Mouse (Mus musculus) limb, embryonic 13.5 days (tissue): ENCODE measurements at regions not wholly inside any gene's neighbourhood (a gene's known extent, or its start where the extent isn't known, plus 50 kb on each side); places are given as distances from the start of the nearest gene placed in this dataset.

Source experiments
- ATAC-seq: fragments of 200-750 bp; cut with Nextera tagmentation; 2 replicates; pipeline ENCODE4 v1.8.0; 2017; ENCODE audit warnings: low read depth, moderate number of reproducible peaks, moderate TSS enrichment; ENCODE audit not compliant: low FRiP score
- H3K27ac ChIP-seq: fragments of 300-500 bp; sonication (generic); 2 replicates; pipeline ENCODE4 v1.5.1; 2015; ENCODE audit warnings: inconsistent platforms, mild to moderate bottlenecking, moderate library complexity
- H3K27me3 ChIP-seq: fragments of 300-500 bp; sonication (generic); 2 replicates; pipeline ENCODE4 v1.6.1; 2015; ENCODE audit warnings: mild to moderate bottlenecking, inconsistent platforms
- H3K36me3 ChIP-seq: fragments of 300-500 bp; sonication (generic); 2 replicates; pipeline ENCODE4 v1.6.1; 2015; ENCODE audit warnings: inconsistent platforms, mild to moderate bottlenecking, moderate library complexity
- H3K4me1 ChIP-seq: fragments of 300-500 bp; sonication (generic); 2 replicates; pipeline ENCODE4 v1.6.1; 2015; ENCODE audit warnings: inconsistent platforms
- H3K4me2 ChIP-seq: fragments of 300-500 bp; sonication (generic); replicated peaks from 2 replicates; pipeline ENCODE4 v1.6.1; 2015; ENCODE audit warnings: inconsistent platforms, mild to moderate bottlenecking, moderate library complexity
- H3K4me3 ChIP-seq: fragments of 300-500 bp; sonication (generic); 2 replicates; pipeline ENCODE4 v1.5.1; 2015; ENCODE audit warnings: moderate library complexity, mild to moderate bottlenecking, inconsistent platforms
- H3K9ac ChIP-seq: fragments of 300-500 bp; sonication (generic); 2 replicates; pipeline ENCODE4 v1.6.1; 2015; ENCODE audit warnings: mild to moderate bottlenecking, inconsistent platforms
- H3K9me3 ChIP-seq: fragments of 300-500 bp; sonication (generic); 2 replicates; pipeline ENCODE4 v1.6.1; 2016; ENCODE audit warnings: inconsistent platforms
- WGBS: fragments of 180-500 bp; shearing (Covaris S2); methylation state at CpG from one replicate; pipeline ENCODE4 v1.1.7; 2015; 5-methylcytosine and 5-hydroxymethylcytosine counted together

GRCm38 (mm10) chr16:95860111-95860510 lies 130.6 kb downstream of the Psmg1 start:
- Histone ChIP-seq H3K9ac (no peak overlapping the region), H3K4me3 (no peak overlapping the region), H3K4me1 (peaks cover 27% of the 10 kb centered on the region), H3K27ac (no peak overlapping the region), H3K27me3 (no peaks in the 10 kb centered on the region), H3K9me3 (no peaks in the 10 kb centered on the region), H3K4me2 (no peak overlapping the region), H3K36me3 (no peaks in the 10 kb centered on the region)
- ATAC-seq, result no peak
- 75% methylated on average over 5 of the region's 5 CpGs for WGBS

GRCm38 (mm10) chr16:95857403-95857802 lies 133.4 kb downstream of the Psmg1 start:
- Histone ChIP-seq H3K36me3 (no peaks in the 10 kb centered on the region), H3K27ac (no peak overlapping the region)
- WGBS, result 94% methylated on average over 3 of the region's 3 CpGs

GRCm38 (mm10) chr16:95855230-95855629 lies 135.5 kb downstream of the Psmg1 start:
- no peak overlapping the region for H3K27ac ChIP-seq
- no peak for ATAC-seq
- H3K9ac ChIP-seq, result no peak overlapping the region

More at GRCm38 (mm10) chr16:95857403-95857802, 133.4 kb downstream of the Psmg1 start:
- Histone ChIP-seq H3K9ac (no peak overlapping the region), H3K4me1 (peaks cover 6% of the 10 kb centered on the region), H3K9me3 (no peaks in the 10 kb centered on the region), H3K4me3 (no peak overlapping the region), H3K4me2 (no peak overlapping the region), H3K27me3 (no peaks in the 10 kb centered on the region)
- no peak for ATAC-seq

GRCm38 (mm10) chr16:95851907-95852306 lies 138.9 kb downstream of the Psmg1 start:
- Histone ChIP-seq H3K27ac (peak overlapping the region; percentile 55; the same call in 1 of the 2 replicates), H3K9ac (no peak overlapping the region), H3K36me3 (no peaks in the 10 kb centered on the region), H3K4me3 (no peak overlapping the region), H3K4me2 (no peak overlapping the region), H3K4me1 (peaks cover 40% of the 10 kb centered on the region), H3K9me3 (no peaks in the 10 kb centered on the region), H3K27me3 (no peaks in the 10 kb centered on the region)
- WGBS, result 75% methylated on average over 5 of the region's 5 CpGs
- ATAC-seq, result no peak

More at GRCm38 (mm10) chr16:95855230-95855629, 135.5 kb downstream of the Psmg1 start:
- Histone ChIP-seq H3K4me1 (peaks cover 9% of the 10 kb centered on the region; the same call in 1 of the 2 replicates), H3K4me2 (no peak overlapping the region), H3K36me3 (no peaks in the 10 kb centered on the region), H3K27me3 (no peaks in the 10 kb centered on the region), H3K4me3 (no peak overlapping the region), H3K9me3 (no peaks in the 10 kb centered on the region)
- WGBS, result 77% methylated on average over 2 of the region's 2 CpGs

GRCm38 (mm10) chr16:95848555-95849082 lies 142.1 kb downstream of the Psmg1 start:
- no peaks in the 10 kb centered on the region for H3K9me3 ChIP-seq
- no peaks in the 10 kb centered on the region for H3K36me3 ChIP-seq
- peak overlapping the region; percentile 94 for H3K27ac ChIP-seq
- no peak overlapping the region for H3K9ac ChIP-seq
- 14% methylated on average over 6 of the region's 6 CpGs for WGBS
- H3K4me1 ChIP-seq, result peaks cover 60% of the 10 kb centered on the region
- peak overlapping the region; percentile 11; the same call in 1 of the 2 replicates for H3K4me2 ChIP-seq
- no peaks in the 10 kb centered on the region for H3K27me3 ChIP-seq
- peak; percentile 87 for ATAC-seq
- no peak overlapping the region for H3K4me3 ChIP-seq

- no peaks in the 10 kb centered on the region for H3K27me3 ChIP-seq
- peak; percentile 91 for ATAC-seq
- H3K4me3 ChIP-seq, result no peak overlapping the region
- peak overlapping the region; percentile 11; the same call in 1 of the 2 replicates for H3K4me2 ChIP-seq
- H3K9ac ChIP-seq, result no peak overlapping the region
- H3K36me3 ChIP-seq, result no peaks in the 10 kb centered on the region
- H3K27ac ChIP-seq, result peak overlapping the region; percentile 94
- peaks cover 60% of the 10 kb centered on the region for H3K4me1 ChIP-seq
- no peaks in the 10 kb centered on the region for H3K9me3 ChIP-seq
- WGBS, result 18% methylated on average over 3 of the region's 3 CpGs
Measured at GRCm38 (mm10) chr16:95847765-95848483, 142.8 kb downstream of the Psmg1 start.

- no peaks in the 10 kb centered on the region for H3K36me3 ChIP-seq
- WGBS, result 12% methylated on average over 10 of the region's 10 CpGs
- H3K4me2 ChIP-seq, result no peak overlapping the region
- ATAC-seq, result no peak
- peaks cover 56% of the 10 kb centered on the region for H3K4me1 ChIP-seq
- peak overlapping the region; percentile 94 for H3K27ac ChIP-seq
- no peak overlapping the region for H3K4me3 ChIP-seq
- no peaks in the 10 kb centered on the region for H3K9me3 ChIP-seq
- H3K9ac ChIP-seq, result no peak overlapping the region
- no peaks in the 10 kb centered on the region for H3K27me3 ChIP-seq
Measured at GRCm38 (mm10) chr16:95845323-95845860, 143.5 kb downstream of the Ets2 start.

- Histone ChIP-seq H3K4me2 (no peak overlapping the region), H3K27me3 (no peaks in the 10 kb centered on the region), H3K27ac (peak overlapping the region; percentile 94), H3K36me3 (no peaks in the 10 kb centered on the region), H3K4me1 (peaks cover 52% of the 10 kb centered on the region), H3K9ac (no peak overlapping the region), H3K9me3 (no peaks in the 10 kb centered on the region), H3K4me3 (no peak overlapping the region)
- WGBS, result 10% methylated on average over 4 of the region's 4 CpGs
- no peak for ATAC-seq
Measured at GRCm38 (mm10) chr16:95844691-95845090, 142.8 kb downstream of the Ets2 start.

GRCm38 (mm10) chr16:95842766-95843165 lies 140.9 kb downstream of the Ets2 start:
- peaks cover 33% of the 10 kb centered on the region for H3K4me1 ChIP-seq
- no peak overlapping the region for H3K27ac ChIP-seq
- H3K9ac ChIP-seq, result no peak overlapping the region
- H3K9me3 ChIP-seq, result no peaks in the 10 kb centered on the region
- no peak overlapping the region for H3K4me3 ChIP-seq
- no peaks in the 10 kb centered on the region for H3K27me3 ChIP-seq
- no peaks in the 10 kb centered on the region for H3K36me3 ChIP-seq
- WGBS, result 96% methylated on average over 3 of the region's 3 CpGs
- ATAC-seq, result no peak
- no peak overlapping the region for H3K4me2 ChIP-seq

GRCm38 (mm10) chr16:95839512-95840253 lies 137.8 kb downstream of the Ets2 start:
- no peak for ATAC-seq
- Histone ChIP-seq H3K4me3 (no peak overlapping the region), H3K4me1 (peaks cover 10% of the 10 kb centered on the region), H3K27ac (no peak overlapping the region), H3K9me3 (no peaks in the 10 kb centered on the region), H3K27me3 (no peaks in the 10 kb centered on the region), H3K9ac (no peak overlapping the region), H3K4me2 (no peak overlapping the region), H3K36me3 (no peaks in the 10 kb centered on the region)
- 74% methylated on average over 5 of the region's 5 CpGs for WGBS

GRCm38 (mm10) chr16:95838886-95839430 lies 137.1 kb downstream of the Ets2 start:
- Histone ChIP-seq H3K27ac (no peak overlapping the region), H3K4me3 (no peak overlapping the region)
- 75% methylated on average over 1 of the region's 1 CpGs for WGBS

GRCm38 (mm10) chr16:95838478-95838846 lies 136.6 kb downstream of the Ets2 start:
- no peak overlapping the region for H3K27ac ChIP-seq
- ATAC-seq, result no peak
- 90% methylated on average over 3 of the region's 3 CpGs for WGBS
- H3K9me3 ChIP-seq, result no peaks in the 10 kb centered on the region
- H3K4me1 ChIP-seq, result peaks cover 20% of the 10 kb centered on the region
- H3K4me3 ChIP-seq, result no peak overlapping the region
- H3K36me3 ChIP-seq, result no peaks in the 10 kb centered on the region
- no peaks in the 10 kb centered on the region for H3K27me3 ChIP-seq
- no peak overlapping the region for H3K9ac ChIP-seq
- H3K4me2 ChIP-seq, result no peak overlapping the region

More at GRCm38 (mm10) chr16:95838886-95839430, 137.1 kb downstream of the Ets2 start:
- no peaks in the 10 kb centered on the region for H3K27me3 ChIP-seq
- peaks cover 15% of the 10 kb centered on the region for H3K4me1 ChIP-seq
- ATAC-seq, result no peak
- no peak overlapping the region for H3K4me2 ChIP-seq
- H3K9me3 ChIP-seq, result no peaks in the 10 kb centered on the region
- H3K36me3 ChIP-seq, result no peaks in the 10 kb centered on the region
- H3K9ac ChIP-seq, result no peak overlapping the region
